Mouse (Mus musculus) heart, adult 2 months (tissue): Measurements from ENCODE around the gene Fasn.

ENCODE experiments used
- CTCF ChIP-seq: fragments of 200-600 bp; IDR thresholded peaks from 2 replicates; pipeline ENCODE4 v1.8.1; 2022; ENCODE audit warnings: antibody characterized with exemption, mild to moderate bottlenecking, moderate library complexity
- EP300 ChIP-seq: fragments of 200-500 bp; IDR thresholded peaks from 2 replicates; pipeline ENCODE4 v1.6.1; 2011; ENCODE audit warnings: low read depth, low read length, control low read depth; ENCODE audit not compliant: insufficient read depth
- POLR2A ChIP-seq: fragments of 200-500 bp; IDR thresholded peaks from 2 replicates; pipeline ENCODE4 v1.6.1; 2011; ENCODE audit warnings: mild to moderate bottlenecking, low read depth, low read length, control low read depth; ENCODE audit not compliant: insufficient read depth

- TF ChIP-seq CTCF = no peak
- no peak for TF ChIP-seq POLR2A
- no peak for TF ChIP-seq EP300
These were observed 6.3 kb upstream of the Fasn start for GRCm38 (mm10) chr11:120830686-120831085.
